Mouse (Mus musculus): ENCODE measurements around the gene Gdpgp1.

Gene Gdpgp1

DNA sequence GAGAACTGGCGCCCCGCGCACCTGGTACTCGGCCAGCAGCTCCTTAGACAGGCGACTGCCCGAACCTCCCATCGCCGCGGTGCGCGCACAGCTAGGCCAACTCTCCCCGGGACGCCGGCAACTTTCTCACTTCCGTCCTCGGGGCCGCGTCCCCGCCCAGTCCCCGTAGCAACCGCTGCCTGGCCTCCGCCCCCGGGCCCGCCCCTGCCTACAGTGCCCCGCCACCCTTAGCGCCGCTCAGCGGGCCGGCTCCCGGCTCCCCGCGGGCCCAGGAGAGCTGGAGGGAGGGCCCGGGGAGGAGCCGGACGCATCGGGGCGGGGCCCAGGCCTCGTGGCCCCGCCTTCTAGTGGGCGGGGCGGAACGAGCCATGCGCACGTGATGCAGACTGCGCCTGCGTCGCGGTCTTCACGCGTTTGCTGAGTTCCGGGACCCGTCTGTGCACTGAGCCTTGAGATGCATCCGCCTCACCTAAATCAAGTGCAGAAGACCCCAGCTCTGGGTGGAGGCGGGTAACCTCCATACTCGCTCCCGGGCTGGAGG lies at the start of gene Gdpgp1, which contains the start of gene Cib1:
Gene Gdpgp1 (plus strand): TSS at position 377 of the 541 bp plus-strand sequence.
Gene Cib1 (minus strand): TSS at position 325 of the 541 bp plus-strand sequence.
- in situ Hi-C loops (cut with MboI, MseI), result no loop called here

DNA sequence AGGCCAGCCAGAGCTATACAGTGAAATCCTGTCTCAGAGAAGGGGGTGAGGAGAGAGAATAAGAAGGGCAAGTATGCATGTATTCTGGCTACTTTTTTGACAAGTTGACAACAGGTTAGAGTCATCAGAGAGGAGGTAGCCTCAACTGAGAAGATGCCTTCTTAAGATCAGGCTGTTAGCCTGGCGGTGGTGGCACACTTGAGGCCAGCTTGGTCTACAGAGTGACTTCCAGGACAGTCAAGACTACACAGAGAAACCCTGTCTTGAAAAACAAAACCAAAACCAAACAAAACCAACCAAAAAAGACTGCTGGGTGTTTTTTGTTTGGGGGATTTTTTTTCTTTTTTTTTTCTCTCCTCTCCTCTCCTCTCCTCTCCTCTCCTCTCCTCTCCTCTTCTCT lies 49.2 kb upstream of the Gdpgp1 start:
- in situ Hi-C loops (cut with MboI, MseI), result no loop called here

DNA sequence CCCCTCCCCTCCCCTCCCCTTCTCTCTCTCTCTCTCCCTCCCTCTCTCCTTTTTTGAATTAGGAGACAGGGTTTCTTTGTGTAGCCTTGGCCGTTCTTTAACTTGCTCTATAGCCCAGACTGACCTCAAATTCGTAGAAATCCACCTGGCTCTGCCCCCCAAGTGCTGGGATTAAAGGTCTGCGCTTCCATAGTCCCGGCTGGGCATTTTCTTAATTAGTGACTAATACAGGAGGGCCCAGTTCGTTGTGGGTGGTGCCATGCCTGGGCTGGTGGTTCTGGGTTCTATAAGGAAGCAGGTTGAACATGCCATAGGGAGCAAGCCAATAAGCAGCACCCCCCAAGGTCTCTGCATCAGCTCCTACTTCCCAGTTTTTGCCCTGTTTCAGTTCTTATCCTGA lies 48.7 kb upstream of the Gdpgp1 start:
- in situ Hi-C loops (cut with MboI, MseI), result no loop called here

DNA sequence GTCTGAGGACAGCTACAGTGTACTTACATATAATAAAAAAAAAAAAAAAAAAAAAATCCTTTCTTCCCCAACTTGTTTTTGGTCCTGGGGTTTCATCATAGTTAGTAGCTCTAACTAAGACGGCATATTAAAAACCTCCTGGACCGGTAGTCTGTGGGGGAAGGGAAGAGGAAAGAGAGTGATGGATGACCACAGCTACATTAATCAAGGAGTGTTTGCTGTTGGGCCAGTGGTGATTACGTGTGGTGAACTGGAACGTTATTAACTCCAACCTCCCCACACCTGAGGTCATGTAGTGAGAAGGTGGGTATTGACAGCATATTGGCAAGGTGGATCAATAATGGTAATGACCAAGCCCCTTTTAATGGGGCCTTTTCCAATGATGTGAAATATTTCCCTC lies 48.1 kb upstream of the Gdpgp1 start:
- in situ Hi-C loops (cut with MboI, MseI), result no loop called here

DNA sequence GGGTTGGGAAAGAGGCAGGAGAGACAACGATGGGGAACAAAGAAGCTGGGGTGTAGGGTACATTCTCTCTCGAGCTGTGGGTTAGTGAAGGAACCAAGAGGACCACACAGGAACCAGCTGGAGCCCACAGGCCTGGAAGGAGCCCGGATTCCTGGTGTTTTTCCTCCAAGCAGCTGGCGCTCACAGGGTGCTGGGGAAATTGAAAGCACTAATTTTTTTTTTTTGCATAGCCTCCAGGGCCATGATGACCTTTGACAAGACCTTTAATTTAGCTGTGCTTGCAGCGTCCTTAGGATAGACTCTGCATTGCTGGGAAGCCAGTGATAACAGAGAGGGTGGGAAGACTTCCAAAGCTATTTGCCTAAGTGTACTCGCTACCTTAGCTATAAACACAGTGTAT lies 47.7 kb upstream of the Gdpgp1 start:
- in situ Hi-C loops (cut with MboI, MseI), result no loop called here

DNA sequence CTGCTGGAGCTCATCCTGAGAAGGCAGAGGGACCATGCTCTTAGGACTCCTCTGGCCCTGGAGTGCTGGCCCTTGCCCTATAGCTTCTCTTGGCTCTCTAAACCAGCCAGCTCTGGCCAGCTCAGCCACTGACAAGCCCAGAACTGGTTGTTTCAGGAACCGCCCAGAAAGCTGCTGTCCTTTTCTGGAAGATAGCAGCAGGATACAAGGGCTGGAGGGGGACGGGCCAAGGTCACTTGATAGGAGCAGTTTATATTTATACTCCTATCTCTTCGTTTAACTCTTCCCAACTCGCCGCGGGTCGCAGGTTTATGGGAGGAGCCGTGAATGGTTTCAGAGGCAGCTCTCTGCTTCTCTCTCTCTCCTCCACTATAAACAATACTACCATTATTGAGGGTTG lies 46.6 kb upstream of the Gdpgp1 start:
- in situ Hi-C loops (cut with MboI, MseI), result no loop called here

DNA sequence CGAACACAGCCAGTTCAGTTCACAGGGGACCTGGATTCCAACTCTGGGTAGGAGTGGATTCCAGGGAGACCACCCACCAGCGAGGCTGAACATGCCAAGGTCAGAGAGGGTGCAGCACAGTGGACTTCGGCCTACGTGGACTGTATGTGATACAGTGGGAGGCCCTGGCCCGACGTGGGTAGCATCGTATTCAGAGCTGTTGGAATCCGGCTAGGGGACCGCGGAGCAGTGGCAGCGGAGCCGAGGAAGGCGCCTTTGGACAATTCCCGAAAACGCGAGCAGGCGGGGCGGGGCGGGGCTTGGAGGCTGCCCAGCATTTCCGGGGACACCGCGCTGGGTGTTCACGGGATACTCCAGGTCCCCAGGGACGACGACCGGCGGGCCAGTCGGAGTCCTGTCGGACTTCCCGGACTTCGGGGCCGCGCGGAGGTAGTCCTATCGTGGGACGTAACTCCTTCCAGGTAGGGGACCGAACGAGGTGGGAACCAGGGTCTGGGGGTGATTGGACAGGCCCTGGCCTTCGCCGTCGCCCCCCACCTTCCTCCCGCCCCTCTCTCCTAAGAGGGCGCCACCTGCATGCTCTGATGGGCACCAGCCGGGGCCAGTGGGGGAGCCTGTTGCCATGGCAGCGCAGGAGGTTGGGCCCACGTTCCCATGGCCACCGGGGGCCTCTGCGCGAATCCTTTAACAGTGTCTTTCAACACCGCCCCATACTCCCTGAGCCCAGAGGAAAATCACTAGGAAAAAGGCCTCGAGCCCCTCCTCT lies 46.0 kb upstream of the Gdpgp1 start, which contains the start of gene Sema4b:
Gene Sema4b (plus strand): TSS at position 311 of the 766 bp plus-strand sequence.
- in situ Hi-C loops (cut with MboI, MseI), result no loop called here

DNA sequence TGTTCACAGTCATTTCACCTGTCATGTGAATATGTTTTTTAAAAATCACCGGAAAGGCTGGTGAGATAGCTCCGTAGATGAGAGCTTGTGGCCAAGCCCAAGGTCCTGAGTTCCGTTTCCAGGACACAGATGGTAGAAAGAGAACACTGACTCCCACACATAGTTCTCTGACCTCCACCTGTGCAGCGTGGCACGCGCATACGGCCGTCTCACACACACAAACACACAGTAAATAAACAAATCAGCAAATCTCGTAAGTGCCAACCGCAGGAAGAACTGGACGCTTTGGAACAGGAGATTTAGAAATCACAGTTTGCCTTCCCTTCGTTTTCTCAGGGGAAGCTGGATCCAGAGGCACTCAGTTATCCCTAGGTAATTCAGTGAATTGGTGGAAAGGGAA lies 45.2 kb upstream of the Gdpgp1 start:
- in situ Hi-C loops (cut with MboI, MseI), result no loop called here

DNA sequence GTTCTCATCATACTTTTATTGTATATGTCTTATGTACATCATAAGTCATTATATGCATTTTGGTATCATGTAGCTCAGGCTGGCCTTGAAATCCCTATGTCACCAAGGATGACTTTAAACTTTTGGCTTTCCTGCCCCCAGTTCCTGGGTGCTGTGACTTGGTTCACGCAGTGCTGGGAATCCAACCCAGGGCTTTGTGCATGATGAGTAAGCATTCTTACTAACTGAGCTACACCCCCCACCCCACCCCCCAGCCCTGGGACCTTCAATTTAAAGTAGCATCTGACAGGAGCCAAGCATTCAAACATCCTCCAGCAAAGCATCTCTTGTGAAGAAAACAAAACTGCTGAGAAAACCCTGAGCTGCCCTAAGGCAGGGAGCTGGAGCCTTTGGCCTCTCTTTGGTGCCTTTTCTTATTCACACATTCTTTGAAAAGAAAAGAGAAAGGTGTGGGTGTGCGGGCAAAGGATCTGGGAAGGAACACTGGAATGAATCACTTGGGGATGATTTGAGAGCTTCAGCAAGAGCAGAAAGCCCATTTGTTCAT lies 44.0 kb upstream of the Gdpgp1 start:
- in situ Hi-C loops (cut with MboI, MseI), result no loop called here

DNA sequence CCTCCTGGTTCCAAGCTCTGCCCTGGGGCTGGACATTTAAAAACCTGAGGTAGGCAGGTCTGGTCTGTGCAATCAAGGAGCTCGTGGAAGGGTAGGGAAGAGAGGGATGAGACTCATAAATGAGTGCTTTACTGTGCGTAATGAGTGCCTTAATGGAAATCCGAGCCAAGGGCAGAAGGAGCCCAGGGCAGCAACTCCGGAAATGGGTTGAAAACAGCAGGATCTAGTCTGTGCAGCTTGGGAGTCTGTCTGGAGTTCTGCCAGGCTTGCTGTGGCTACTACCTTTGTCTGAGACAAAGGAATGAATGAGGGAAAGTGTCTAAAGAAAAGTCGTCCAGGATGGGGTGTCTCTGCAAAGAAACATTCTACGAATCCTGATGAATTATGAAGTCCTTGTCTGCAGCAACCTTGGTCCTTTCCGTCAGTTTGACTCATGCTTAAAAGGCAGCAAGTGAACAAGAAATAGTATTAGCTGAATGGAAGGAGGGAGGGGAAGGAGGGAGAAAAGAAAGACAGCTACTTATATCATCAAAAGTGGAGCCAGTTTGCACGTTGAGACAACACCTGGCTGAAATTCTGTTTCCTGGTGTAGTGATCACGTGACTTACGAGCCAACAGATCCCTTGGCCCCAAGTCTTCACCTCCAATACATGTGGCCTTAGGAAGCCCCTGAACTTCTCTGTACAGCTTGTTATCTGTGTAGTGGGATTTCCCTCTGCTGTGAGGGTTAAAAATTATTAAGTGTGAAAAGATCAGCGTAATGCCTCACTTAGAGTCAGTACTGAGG lies 43.3 kb upstream of the Gdpgp1 start:
- in situ Hi-C loops (cut with MboI, MseI), result no loop called here

DNA sequence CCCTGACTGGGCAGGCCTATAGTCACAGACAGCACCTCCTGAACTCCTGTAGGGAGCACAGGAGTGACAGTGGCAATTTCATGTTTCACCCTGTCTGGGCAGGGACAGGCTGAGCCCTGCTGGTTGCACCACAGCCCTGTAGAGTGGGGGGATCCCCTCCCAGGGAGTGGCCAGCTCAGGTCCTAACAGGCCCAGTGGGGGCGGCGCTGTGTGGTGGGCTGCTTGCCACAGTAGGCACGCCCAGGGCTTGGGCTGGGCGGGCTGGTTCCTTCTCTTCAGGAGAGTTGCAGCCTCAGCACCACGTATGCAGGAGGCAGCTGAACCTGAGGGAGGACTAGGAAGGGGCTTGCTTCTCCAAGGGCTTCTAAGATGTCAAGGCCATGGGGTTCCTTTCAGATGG lies 41.2 kb upstream of the Gdpgp1 start:
- in situ Hi-C loops (cut with MboI, MseI), result no loop called here

DNA sequence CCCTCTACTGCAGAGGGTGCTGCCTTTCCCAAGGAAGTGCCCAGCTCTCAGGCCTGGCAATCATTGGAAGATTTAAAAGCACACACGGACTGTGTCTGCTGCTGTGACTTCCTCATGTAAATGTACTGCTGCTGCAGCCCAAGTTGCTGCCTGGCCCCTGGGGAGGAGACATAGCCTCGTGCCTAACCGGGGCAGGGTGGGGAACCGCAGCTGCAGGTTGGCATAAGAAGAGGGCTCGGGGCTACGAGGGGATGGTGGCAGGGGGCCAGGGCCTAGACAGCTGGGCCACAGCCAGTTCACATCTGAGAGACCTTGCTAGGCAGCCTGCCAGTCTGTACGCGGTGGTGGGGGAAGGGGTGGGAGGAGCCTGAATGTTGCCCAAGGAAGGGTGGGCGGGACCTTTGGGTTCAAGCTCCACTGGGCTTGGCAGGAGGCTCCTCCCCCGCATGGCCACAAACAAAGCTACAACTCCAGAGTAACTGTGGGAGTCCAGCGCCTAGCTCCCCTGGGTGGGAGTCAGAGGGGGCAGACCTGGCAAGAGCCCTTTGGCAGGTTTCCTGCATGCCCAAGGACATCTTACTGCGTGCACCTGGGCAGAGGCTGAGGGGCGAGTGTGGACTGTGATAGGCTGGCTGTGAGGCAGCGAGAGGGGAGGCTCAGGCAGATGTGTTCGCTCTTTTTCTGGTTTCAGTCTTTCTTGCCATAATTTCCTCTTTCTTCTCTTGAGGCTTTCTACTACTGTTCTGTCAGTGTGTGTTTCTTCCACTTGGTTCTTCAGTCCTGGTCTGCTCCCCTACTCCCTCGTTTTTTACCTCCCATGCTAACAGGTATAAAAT lies 40.2 kb upstream of the Gdpgp1 start:
- in situ Hi-C loops (cut with MboI, MseI), result no loop called here

DNA sequence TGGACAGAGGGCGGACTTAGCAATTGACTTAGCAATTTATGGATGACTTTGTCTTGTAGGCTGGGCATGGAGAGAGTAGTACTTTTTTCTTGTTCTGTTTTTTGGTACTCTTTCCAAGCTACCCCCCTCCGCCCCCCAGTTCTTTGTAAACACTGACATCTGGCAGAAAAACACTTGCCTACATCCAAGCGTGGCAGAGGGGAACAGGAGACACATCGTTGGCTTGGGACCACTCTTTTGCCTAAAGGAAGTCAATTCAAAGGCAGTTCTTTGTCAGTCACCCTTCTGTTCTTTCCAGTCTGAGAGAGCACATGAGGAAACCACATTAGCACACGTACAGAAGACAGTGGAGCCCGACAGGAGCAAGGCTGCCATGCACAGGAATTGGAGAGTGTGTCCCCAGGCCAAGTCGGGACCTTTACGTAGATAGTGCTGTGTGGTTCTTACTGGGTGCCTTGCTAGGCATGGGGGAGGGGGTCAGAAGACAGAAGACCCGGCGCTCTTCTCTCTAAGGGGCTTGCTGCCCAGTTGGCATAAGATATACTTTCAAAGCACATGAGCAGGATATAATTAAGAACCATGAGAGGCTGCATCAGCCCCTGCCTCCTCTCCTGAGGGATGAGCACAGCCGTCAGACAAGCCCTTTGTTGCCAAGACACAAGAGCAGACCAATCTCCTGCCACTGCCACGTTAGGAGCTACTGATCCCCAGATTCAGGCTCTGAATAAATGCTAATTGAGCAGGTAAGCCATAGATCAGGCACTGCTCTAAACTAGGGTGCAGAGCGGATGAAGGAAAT lies 38.5 kb upstream of the Gdpgp1 start:
- in situ Hi-C loops (cut with MboI, MseI), result no loop called here

DNA sequence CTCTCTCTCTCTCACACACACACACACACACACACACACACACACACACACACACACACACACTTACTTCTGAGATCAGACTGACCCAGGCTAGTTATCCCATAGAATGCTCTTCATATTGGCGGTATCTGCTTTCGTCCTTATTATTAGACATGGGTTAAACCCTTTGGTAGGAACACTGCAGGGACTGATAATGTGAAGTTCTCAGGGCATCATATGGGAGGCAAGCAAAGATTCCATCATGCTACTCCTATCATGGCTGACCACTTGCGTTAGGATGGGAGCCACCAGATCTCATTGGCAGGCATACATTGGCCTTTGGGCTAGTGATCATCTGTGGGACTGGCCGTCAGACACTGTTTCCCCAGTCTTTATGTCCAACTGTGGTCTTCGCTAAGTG lies 37.5 kb upstream of the Gdpgp1 start:
- in situ Hi-C loops (cut with MboI, MseI), result no loop called here

DNA sequence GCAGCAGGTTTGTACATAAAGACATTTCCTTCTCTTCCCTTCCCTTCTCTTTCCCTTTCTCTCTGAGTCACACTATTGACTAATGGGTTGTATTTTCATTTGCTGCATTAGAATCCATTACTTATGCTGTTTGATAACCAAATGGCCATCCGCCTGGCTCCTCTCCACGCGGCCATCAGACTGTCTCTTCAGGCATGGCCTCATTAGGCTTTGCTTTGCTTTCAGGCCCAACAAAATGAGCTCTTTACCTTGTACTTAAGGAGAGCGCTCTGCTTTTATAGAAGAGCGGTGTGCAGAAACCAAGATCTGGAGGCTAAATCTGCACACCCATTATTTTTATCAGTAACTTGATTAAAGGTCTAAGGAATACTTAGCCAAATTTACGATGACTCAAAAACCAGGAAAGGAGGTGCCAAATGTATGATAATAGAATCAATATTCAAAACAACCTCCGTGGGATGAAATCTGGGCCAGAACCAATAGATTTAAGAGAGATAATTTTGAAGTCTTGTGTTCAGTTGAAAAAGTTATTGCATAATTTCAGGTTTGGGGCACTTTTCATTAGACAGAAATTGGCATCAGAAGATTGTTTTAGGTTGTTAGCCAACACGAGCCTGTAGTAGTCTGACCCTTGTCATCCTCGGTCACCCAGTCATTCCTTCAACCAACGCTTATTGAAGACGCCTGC lies 36.9 kb upstream of the Gdpgp1 start:
- in situ Hi-C loops (cut with MboI, MseI), result no loop called here

DNA sequence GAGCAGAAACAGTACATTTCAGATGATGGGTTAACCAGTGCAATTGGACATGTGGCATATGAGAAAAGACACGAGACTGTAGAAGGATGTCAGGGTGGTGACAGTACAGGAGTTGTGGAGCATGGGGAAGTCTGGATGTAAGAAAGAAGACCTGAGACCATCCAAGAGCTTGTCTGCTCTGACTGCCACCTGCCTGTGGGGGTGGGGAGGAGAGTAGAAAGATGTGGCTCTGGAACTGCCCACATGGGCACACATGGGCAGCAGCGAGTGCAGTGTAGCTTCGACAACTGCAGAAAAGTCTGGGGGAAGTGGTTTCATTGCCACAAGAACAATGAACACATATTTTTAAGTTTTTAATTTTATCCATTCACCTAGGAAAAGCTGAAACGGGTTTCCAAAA lies 35.3 kb upstream of the Gdpgp1 start:
- in situ Hi-C loops (cut with MboI, MseI), result no loop called here

DNA sequence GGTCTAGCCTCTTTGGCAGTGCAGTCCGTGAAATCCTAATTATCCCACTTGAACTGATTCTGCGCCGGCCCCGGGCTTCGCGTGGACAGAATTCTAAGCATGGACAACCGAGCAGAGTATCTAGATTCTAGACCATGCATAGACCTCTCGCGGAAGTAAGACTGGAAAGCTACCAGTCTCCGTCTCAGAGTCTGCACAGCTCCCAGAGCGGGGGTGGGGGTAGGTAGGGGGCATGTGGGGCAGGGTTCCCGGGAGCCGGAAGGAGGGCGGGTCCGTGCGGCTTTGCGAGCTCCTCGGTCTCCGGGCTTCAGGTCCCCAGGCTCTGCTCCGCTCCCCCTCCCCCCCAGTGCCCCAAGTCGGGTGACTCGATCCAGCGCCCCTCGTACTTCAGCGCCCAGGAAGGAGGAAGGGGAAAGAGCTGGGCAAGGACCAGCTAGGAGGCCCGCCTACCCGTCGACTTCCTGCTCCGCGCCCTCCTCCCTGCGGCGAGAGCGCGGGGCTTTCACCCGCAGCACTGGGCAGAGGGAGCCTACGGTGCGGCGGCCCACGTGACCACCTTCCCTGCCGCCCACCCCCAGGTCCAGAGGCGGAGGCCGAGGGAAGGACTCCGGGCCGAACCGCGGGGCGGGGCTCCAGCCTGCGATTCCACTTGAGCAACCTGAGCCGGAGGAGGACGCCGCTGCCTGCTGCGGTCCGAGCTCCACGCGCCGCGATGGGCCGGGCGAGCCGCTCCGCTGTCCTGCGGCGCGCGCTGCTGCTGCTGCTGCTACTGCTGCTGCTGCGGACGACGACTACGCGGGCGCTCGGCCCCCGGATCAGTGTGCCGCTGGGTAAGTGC lies 34.5 kb upstream of the Gdpgp1 start:
- in situ Hi-C loops (cut with MboI, MseI), result no loop called here

DNA sequence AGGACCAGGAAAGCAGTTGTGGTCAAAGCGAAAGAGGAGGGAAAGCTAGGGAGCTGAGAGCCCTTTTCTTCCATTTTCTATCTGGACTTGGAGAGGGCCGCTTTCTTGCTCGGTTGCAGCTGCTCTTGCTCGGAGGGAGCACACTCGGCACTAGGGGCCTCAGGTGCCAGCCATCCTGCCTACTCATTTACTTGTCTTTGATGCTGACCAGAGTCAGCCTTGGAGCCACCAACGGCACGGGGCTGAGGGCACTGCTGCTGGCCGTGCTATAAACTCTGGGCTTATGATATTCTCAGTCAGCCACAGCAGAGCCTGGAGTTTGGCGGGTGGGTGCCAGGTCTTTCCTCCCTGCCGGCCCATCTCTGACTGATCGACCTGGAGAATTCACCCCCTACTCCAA lies 33.8 kb upstream of the Gdpgp1 start:
- in situ Hi-C loops (cut with MboI, MseI), result no loop called here

DNA sequence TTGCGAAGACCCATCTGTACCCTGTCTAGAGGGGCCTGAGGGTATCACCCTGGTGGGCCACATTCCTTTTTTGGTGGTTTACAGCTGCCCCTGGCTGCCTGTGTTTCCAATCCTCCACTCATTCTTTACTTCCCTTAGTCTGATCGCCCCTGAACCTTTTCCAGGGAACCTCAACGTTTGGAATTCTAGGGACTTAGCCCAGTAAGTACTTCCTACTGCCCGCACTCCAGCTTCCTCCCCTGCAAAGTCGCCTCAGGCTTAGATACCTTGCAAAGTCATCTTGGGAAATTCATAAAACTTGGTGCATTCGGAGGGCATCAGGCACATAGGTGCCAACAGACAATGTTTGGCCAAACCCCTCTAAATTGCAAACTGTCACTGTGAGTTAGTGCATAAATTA lies 33.4 kb upstream of the Gdpgp1 start:
- in situ Hi-C loops (cut with MboI, MseI), result no loop called here

All from T-helper 17 cell (primary cell).